Mouse (Mus musculus) naive thymus-derived CD4-positive, alpha-beta T cell, adult 2 months (primary cell): ENCODE measurements around the gene Fam184b.
"Not testable (repeated sequence)": the region's sequence is repeated elsewhere in the genome, so short reads cannot be mapped to it uniquely, and the experiment has no call there.

Experiments used
- DNase-seq: peaks from one replicate; pipeline ENCODE4 v3.0.0-alpha.2; 2011; ENCODE audit warnings: low read depth

The Fam184b gene

GRCm38 (mm10) chr5:45638806-45639714 lies at the start of gene Fam184b:
Fam184b (minus strand) TSS chr5:45639614.
- DNase-seq, result peak; percentile 19

- DNase-seq, result no peak
Measured at GRCm38 (mm10) chr5:45689152-45689551, 49.7 kb upstream of the Fam184b start.

- no peak for DNase-seq
Measured at GRCm38 (mm10) chr5:45686223-45686622, 46.8 kb upstream of the Fam184b start.

GRCm38 (mm10) chr5:45685243-45685642 lies 45.8 kb upstream of the Fam184b start:
- no peak for DNase-seq

- DNase-seq, result no peak
Measured at GRCm38 (mm10) chr5:45683388-45683787, 44.0 kb upstream of the Fam184b start.

- no peak for DNase-seq
Measured at GRCm38 (mm10) chr5:45679955-45680354, 40.5 kb upstream of the Fam184b start.

- DNase-seq, result no peak
Measured at GRCm38 (mm10) chr5:45677639-45678038, 38.2 kb upstream of the Fam184b start.

GRCm38 (mm10) chr5:45675032-45675431 lies 35.6 kb upstream of the Fam184b start:
- DNase-seq, result peak; percentile 24

GRCm38 (mm10) chr5:45670894-45671494 lies 31.6 kb upstream of the Fam184b start:
- no peak for DNase-seq

GRCm38 (mm10) chr5:45670280-45670670 lies 30.9 kb upstream of the Fam184b start:
- no peak for DNase-seq

- DNase-seq, result peak; percentile 99
Measured at GRCm38 (mm10) chr5:45669598-45670279, 30.3 kb upstream of the Fam184b start, which contains the start of gene Ncapg. Ncapg (plus strand) TSS chr5:45669919.

GRCm38 (mm10) chr5:45669234-45669597 lies 29.8 kb upstream of the Fam184b start:
- DNase-seq, result no peak

GRCm38 (mm10) chr5:45668831-45669230 lies 29.4 kb upstream of the Fam184b start:
- DNase-seq, result peak; percentile 51

- DNase-seq, result peak; percentile 54
Measured at GRCm38 (mm10) chr5:45668324-45668723, 28.9 kb upstream of the Fam184b start.

GRCm38 (mm10) chr5:45658406-45658805 lies 19.0 kb upstream of the Fam184b start:
- not testable (repeated sequence) for DNase-seq

GRCm38 (mm10) chr5:45651026-45651703 lies 11.8 kb upstream of the Fam184b start:
- no peak for DNase-seq

GRCm38 (mm10) chr5:45639715-45640092 lies 290 bp upstream of the Fam184b start:
- no peak for DNase-seq

GRCm38 (mm10) chr5:45638378-45638777 lies 1.0 kb downstream of the Fam184b start:
- no peak for DNase-seq

- no peak for DNase-seq
Measured at GRCm38 (mm10) chr5:45629470-45629869, 9.9 kb downstream of the Fam184b start.

GRCm38 (mm10) chr5:45627771-45628170 lies 11.6 kb downstream of the Fam184b start:
- DNase-seq, result no peak

GRCm38 (mm10) chr5:45621511-45621910 lies 17.9 kb downstream of the Fam184b start:
- DNase-seq, result no peak

- DNase-seq, result no peak
Measured at GRCm38 (mm10) chr5:45599056-45599455, 40.4 kb downstream of the Fam184b start.
